Mouse (Mus musculus) lung, postnatal 0 days (tissue): ENCODE measurements around the gene Ccdc73.

Source experiments
- CTCF ChIP-seq: IDR thresholded peaks from 2 replicates; pipeline ENCODE4 v1.5.1; 2016; ENCODE audit warnings: antibody characterized with exemption, mild to moderate bottlenecking
- EP300 ChIP-seq: IDR thresholded peaks from 2 replicates; pipeline ENCODE4 v1.6.1; 2016; ENCODE audit warnings: antibody characterized with exemption, mild to moderate bottlenecking, control low read depth

GRCm38 (mm10) chr2:105021836-105022235, 154.2 kb downstream of the Ccdc73 start:
- TF ChIP-seq CTCF (no peak), EP300 (no peak)
